Mouse (Mus musculus): ENCODE measurements around the gene Cpm.

- TF ChIP-seq USF1 (IDR thresholded peaks at IDR 0.05; ENCODE audit: low read depth): no peak
- TF ChIP-seq POLR2A (IDR thresholded peaks at IDR 0.05; ENCODE audit: insufficient read length, low read depth): no peak
- TF ChIP-seq E2F4 (IDR thresholded peaks at IDR 0.05; ENCODE audit: insufficient read depth): no peak
- no peak for TF ChIP-seq REST (IDR thresholded peaks at IDR 0.05; ENCODE audit: insufficient read depth, insufficient read length)
- TF ChIP-seq MYOG (IDR thresholded peaks at IDR 0.05; ENCODE audit: control insufficient read depth in 1 of 3, insufficient read depth in 1 of 3, insufficient read length in 2 of 3, low read depth in 2 of 3): no peak
- no peak for TF ChIP-seq MAX (IDR thresholded peaks at IDR 0.05; ENCODE audit: low read depth)
- no peak for TF ChIP-seq POLR2AphosphoS2 (IDR thresholded peaks at IDR 0.05; ENCODE audit: insufficient read length, low read depth)
- no peak for TF ChIP-seq MYOD1 (IDR thresholded peaks at IDR 0.05; ENCODE audit: control insufficient read depth in 1 of 3, insufficient read length in 2 of 3, low read depth in 2 of 3)
Observed at GRCm38 (mm10) chr10:117634323-117635030, 5.2 kb downstream of the Cpm start.
